Comparison of ENCODE assay signal across 9 mouse cellular contexts in the genomic region with DNA sequence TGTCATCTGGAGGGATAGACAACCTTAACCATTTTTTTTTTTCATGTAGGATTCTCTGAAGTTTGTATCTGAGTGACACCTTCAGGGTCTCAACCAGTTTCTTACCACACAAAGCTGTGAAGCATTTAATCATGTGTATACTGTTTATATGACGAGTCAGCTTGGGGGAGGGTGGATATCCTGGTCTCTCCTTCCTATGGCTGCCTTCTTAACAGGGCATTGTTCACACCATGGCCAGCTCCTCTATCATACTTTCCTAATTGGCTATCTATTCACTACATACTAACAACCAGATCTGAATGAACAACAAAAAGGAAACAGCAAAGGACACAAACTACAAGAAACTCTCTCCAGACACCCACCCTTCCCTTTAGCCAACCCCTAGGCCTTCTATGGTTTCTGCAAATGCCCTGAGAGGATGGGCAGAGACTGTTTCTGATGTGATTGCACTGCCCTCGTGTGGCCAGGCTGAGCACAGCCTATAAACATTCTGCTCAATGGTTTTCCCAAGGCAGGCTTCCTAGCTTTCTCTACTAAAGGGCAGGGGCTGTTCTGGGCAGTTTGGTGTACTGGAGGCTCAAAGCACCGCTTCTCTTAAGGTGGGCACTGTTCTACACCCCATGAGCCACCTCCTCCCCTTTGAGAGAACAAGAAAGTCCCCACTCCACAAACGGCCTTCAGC. TPM values are rescaled to one million over a fixed set of nuclear protein-coding genes. Genes with fewer than 3 reads are reported as not detected.
A peak's percentile ranks its signal among the peaks of the same experiment; 100 is the strongest.
DNase-seq lines count a peak whose midpoint lies in the region; ATAC-seq and TF ChIP-seq lines count a peak whose summit lies in the region.
"Had no signal": no experiment of that assay in that cellular context is flagged by ENCODE, and none has a peak within 500 bp of the region (broad histone marks: within the 10 kb centered on the region; RNA-seq: fewer than 3 reads in every experiment).

No protein-coding gene starts in this region.

- no peak overlapping the region for H3K4me3 ChIP-seq in E14TG2a.4 (replicated peaks; ENCODE audit: low read length)
- no peak overlapping the region for H3K4me3 ChIP-seq in forebrain, embryonic 11.5 days (ENCODE audit: low read depth, low read length)
- no peak overlapping the region for H3K4me3 ChIP-seq in liver, embryonic 15.5 days (replicated peaks)
- H3K4me3 ChIP-seq in neural tube, embryonic 13.5 days = no peak overlapping the region
- no peak overlapping the region for H3K4me3 ChIP-seq in stomach, postnatal 0 days (ENCODE audit: low read depth, low read length)
- H3K4me3 ChIP-seq: erythroblast, embryonic 14.5 days had no signal

- peak; percentile 45 for DNase-seq in c-Kit-positive CD71-negative TER-119-negative erythroid progenitor cells, embryonic 14.5 days (ENCODE audit: low read depth)
- peak; percentile 84 for DNase-seq in forebrain, embryonic 11.5 days (ENCODE audit: low spot score)
- peak; percentile 15 for DNase-seq in heart, postnatal 25 days (ENCODE audit: low spot score)
- peak; percentile 46 for DNase-seq in large intestine, adult 2 months (ENCODE audit: low read depth, low spot score)
- peak; percentile 75 for DNase-seq in stomach, postnatal 0 days (ENCODE audit: low spot score)

- TF ChIP-seq CTCF in E14TG2a.4 (conservative IDR thresholded peaks at IDR 0.05; ENCODE audit: low read length) = peak; percentile 82
- peak; percentile 95 for TF ChIP-seq CTCF in stomach, postnatal 0 days (IDR thresholded peaks at IDR 0.05; ENCODE audit: low read depth)

- intact Hi-C loops in heart, postnatal 25 days (cut with DNase I) = loop anchor here (1.0 to 5.0 kb wide), 4 partner anchors 94 to 469 kb away; partner anchors contain the start of gene Exoc3

- ATAC-seq in forebrain, embryonic 11.5 days (replicated peaks; ENCODE audit: low FRiP score) = peak; percentile 75
- peak; percentile 58 for ATAC-seq in liver, embryonic 15.5 days (ENCODE audit: insufficient read depth)
- peak; percentile 92 for ATAC-seq in neural tube, embryonic 13.5 days (ENCODE audit: low read depth)
- peak; percentile 79 for ATAC-seq in stomach, postnatal 0 days (ENCODE audit: low FRiP score, low TSS enrichment)

- peaks cover 6% of the 10 kb centered on the region for H3K4me1 ChIP-seq in E14TG2a.4 (replicated peaks; ENCODE audit: low read depth, low read length)
- no peaks in the 10 kb centered on the region for H3K4me1 ChIP-seq in forebrain, embryonic 11.5 days (replicated peaks; ENCODE audit: control insufficient read depth, insufficient read depth, low read length)
- H3K4me1 ChIP-seq in liver, embryonic 15.5 days (replicated peaks) = no peaks in the 10 kb centered on the region
- H3K4me1 ChIP-seq in neural tube, embryonic 13.5 days (replicated peaks) = no peaks in the 10 kb centered on the region
- no peaks in the 10 kb centered on the region for H3K4me1 ChIP-seq in stomach, postnatal 0 days (replicated peaks; ENCODE audit: control insufficient read depth, insufficient read depth)

- no peak for TF ChIP-seq EP300 in stomach, postnatal 0 days (optimal IDR thresholded peaks at IDR 0.05)

- no peak overlapping the region for H3K27ac ChIP-seq in forebrain, embryonic 11.5 days (ENCODE audit: low read depth, low read length)
- no peak overlapping the region for H3K27ac ChIP-seq in liver, embryonic 15.5 days (replicated peaks)
- H3K27ac ChIP-seq in neural tube, embryonic 13.5 days (replicated peaks) = no peak overlapping the region
- H3K27ac ChIP-seq in stomach, postnatal 0 days (replicated peaks) = peak overlapping the region; percentile 45; the same call in 1 of the 2 replicates

- H3K27me3 ChIP-seq in E14TG2a.4 (ENCODE audit: insufficient read depth, low read length) = no peaks in the 10 kb centered on the region
- H3K27me3 ChIP-seq in forebrain, embryonic 11.5 days (ENCODE audit: control insufficient read depth, insufficient read depth, low read length) = no peaks in the 10 kb centered on the region
- H3K27me3 ChIP-seq in liver, embryonic 15.5 days = no peaks in the 10 kb centered on the region
- no peaks in the 10 kb centered on the region for H3K27me3 ChIP-seq in neural tube, embryonic 13.5 days
- no peaks in the 10 kb centered on the region for H3K27me3 ChIP-seq in stomach, postnatal 0 days (ENCODE audit: control insufficient read depth, insufficient read depth, low read length)

- no peak overlapping the region for H3K9ac ChIP-seq in forebrain, embryonic 11.5 days (ENCODE audit: low read length)
- no peak overlapping the region for H3K9ac ChIP-seq in liver, embryonic 15.5 days
- H3K9ac ChIP-seq in neural tube, embryonic 13.5 days = no peak overlapping the region
- no peak overlapping the region for H3K9ac ChIP-seq in stomach, postnatal 0 days (ENCODE audit: low read length)

- 40% methylated on average over 4 of the region's 4 CpGs for WGBS in forebrain, embryonic 11.5 days
- 25% methylated on average over 4 of the region's 4 CpGs for WGBS in large intestine, adult 2 months
- 26% methylated on average over 4 of the region's 4 CpGs for WGBS in liver, embryonic 15.5 days (ENCODE audit: insufficient replicate concordance)
- 35% methylated on average over 4 of the region's 4 CpGs for WGBS in neural tube, embryonic 13.5 days
- 30% methylated on average over 4 of the region's 4 CpGs for WGBS in stomach, postnatal 0 days

- H3K36me3 ChIP-seq in E14TG2a.4 (ENCODE audit: insufficient read depth, low read length) = peaks cover 40% of the 10 kb centered on the region
- H3K36me3 ChIP-seq in forebrain, embryonic 11.5 days (ENCODE audit: control insufficient read depth, insufficient read depth, low read length) = no peaks in the 10 kb centered on the region; the same call in 1 of the 2 replicates
- H3K36me3 ChIP-seq in liver, embryonic 15.5 days (replicated peaks) = peaks cover 33% of the 10 kb centered on the region
- H3K36me3 ChIP-seq in neural tube, embryonic 13.5 days = peaks cover 43% of the 10 kb centered on the region
- H3K36me3 ChIP-seq in stomach, postnatal 0 days (ENCODE audit: control insufficient read depth, insufficient read depth, low read length) = peaks cover 14% of the 10 kb centered on the region; the same call in 1 of the 2 replicates

- no peaks in the 10 kb centered on the region for H3K9me3 ChIP-seq in E14TG2a.4 (ENCODE audit: low read length)
- no peaks in the 10 kb centered on the region for H3K9me3 ChIP-seq in forebrain, embryonic 11.5 days (ENCODE audit: control insufficient read depth, low read length)
- no peaks in the 10 kb centered on the region for H3K9me3 ChIP-seq in liver, embryonic 15.5 days (replicated peaks)
- H3K9me3 ChIP-seq in neural tube, embryonic 13.5 days = no peaks in the 10 kb centered on the region
- no peaks in the 10 kb centered on the region for H3K9me3 ChIP-seq in stomach, postnatal 0 days (ENCODE audit: control insufficient read depth, low read length)

- H3K4me2 ChIP-seq in forebrain, embryonic 11.5 days (ENCODE audit: low read depth, low read length, severe bottlenecking) = no peak overlapping the region
- no peak overlapping the region for H3K4me2 ChIP-seq in liver, embryonic 15.5 days
- no peak overlapping the region for H3K4me2 ChIP-seq in neural tube, embryonic 13.5 days
- H3K4me2 ChIP-seq in stomach, postnatal 0 days (replicated peaks; ENCODE audit: low read depth) = no peak overlapping the region

RNA-seq across cellular contexts. Expression of gene Ahrr, which starts 8.9 kb away (rescaled TPM):
- 1.1 and 1.8 TPM in 2 replicates for polyA plus RNA-seq in forebrain, embryonic 11.5 days (2014; fragmentation: Nextera tagmentation; extraction: Ambion mirVana)
- total RNA-seq in heart, postnatal 25 days (2021) = under 1 TPM; 0.50 to 0.83 TPM
- 1.2 and 2.2 TPM in 2 replicates for polyA plus RNA-seq in large intestine, adult 2 months (2012; rRNA removed)
- 0.03 and 0.61 TPM in 2 replicates for polyA plus RNA-seq in liver, embryonic 15.5 days (2015; fragmentation: Nextera tagmentation; extraction: Ambion mirVana)
- 0.22 and 0.36 TPM in 2 replicates for polyA plus RNA-seq in neural tube, embryonic 13.5 days (2015; fragmentation: Nextera tagmentation; extraction: Ambion mirVana)
- 0.47 and 0.53 TPM in 2 replicates for polyA plus RNA-seq in stomach, postnatal 0 days (2015; fragmentation: Nextera tagmentation; extraction: Ambion mirVana)

RNA-seq across cellular contexts. Expression of gene Pdcd6, which starts 16.3 kb away (rescaled TPM):
- polyA plus RNA-seq in forebrain, embryonic 11.5 days (2014; fragmentation: Nextera tagmentation; extraction: Ambion mirVana) = 113 and 119 TPM in 2 replicates
- 10 to 100 TPM; 40.1 to 40.8 TPM for total RNA-seq in heart, postnatal 25 days (2021)
- 212 and 237 TPM in 2 replicates for polyA plus RNA-seq in large intestine, adult 2 months (2012; rRNA removed)
- polyA plus RNA-seq in liver, embryonic 15.5 days (2015; fragmentation: Nextera tagmentation; extraction: Ambion mirVana) = 65.9 and 69.8 TPM in 2 replicates
- 108 and 109 TPM in 2 replicates for polyA plus RNA-seq in neural tube, embryonic 13.5 days (2015; fragmentation: Nextera tagmentation; extraction: Ambion mirVana)
- polyA plus RNA-seq in stomach, postnatal 0 days (2015; fragmentation: Nextera tagmentation; extraction: Ambion mirVana) = 138 and 142 TPM in 2 replicates

RNA-seq across cellular contexts. Expression of gene Sdha, which starts 49.0 kb away (rescaled TPM):
- polyA plus RNA-seq in forebrain, embryonic 11.5 days (2014; fragmentation: Nextera tagmentation; extraction: Ambion mirVana) = 249 and 253 TPM in 2 replicates
- 1,000 to 10,000 TPM; 1,489 to 1,582 TPM for total RNA-seq in heart, postnatal 25 days (2021)
- 152 and 235 TPM in 2 replicates for polyA plus RNA-seq in large intestine, adult 2 months (2012; rRNA removed)
- polyA plus RNA-seq in liver, embryonic 15.5 days (2015; fragmentation: Nextera tagmentation; extraction: Ambion mirVana) = 151 and 167 TPM in 2 replicates
- 199 and 276 TPM in 2 replicates for polyA plus RNA-seq in neural tube, embryonic 13.5 days (2015; fragmentation: Nextera tagmentation; extraction: Ambion mirVana)
- 156 and 171 TPM in 2 replicates for polyA plus RNA-seq in stomach, postnatal 0 days (2015; fragmentation: Nextera tagmentation; extraction: Ambion mirVana)

RNA-seq across cellular contexts. Expression of gene Ccdc127, which starts 49.0 kb away (rescaled TPM):
- 53.5 and 61.1 TPM in 2 replicates for polyA plus RNA-seq in forebrain, embryonic 11.5 days (2014; fragmentation: Nextera tagmentation; extraction: Ambion mirVana)
- total RNA-seq in heart, postnatal 25 days (2021) = 10 to 100 TPM; 42.2 to 48.6 TPM
- 2.1 and 2.8 TPM in 2 replicates for polyA plus RNA-seq in large intestine, adult 2 months (2012; rRNA removed)
- polyA plus RNA-seq in liver, embryonic 15.5 days (2015; fragmentation: Nextera tagmentation; extraction: Ambion mirVana) = 17.2 and 18.4 TPM in 2 replicates
- 49.5 and 50.1 TPM in 2 replicates for polyA plus RNA-seq in neural tube, embryonic 13.5 days (2015; fragmentation: Nextera tagmentation; extraction: Ambion mirVana)
- polyA plus RNA-seq in stomach, postnatal 0 days (2015; fragmentation: Nextera tagmentation; extraction: Ambion mirVana) = 31.4 and 33.1 TPM in 2 replicates

Comparison
In these comparisons a context has a peak if more than half of its experiments do, and no peak if none do; other contexts are left out.
1. DNase-seq: peak in every context shown above with its lines; median percentile 84 in forebrain, embryonic 11.5 days; 75 in stomach, postnatal 0 days; 46 in large intestine, adult 2 months; 45 in c-Kit-positive CD71-negative TER-119-negative erythroid progenitor cells, embryonic 14.5 days; 15 in heart, postnatal 25 days.